Mouse (Mus musculus) intestine, embryonic 15.5 days (tissue): ENCODE data around the gene Alpk3. TPM values are rescaled to one million over a fixed set of nuclear protein-coding genes. Genes with fewer than 3 reads are reported as not detected.

Source experiments
- polyA plus RNA-seq: library from polyadenylated mRNA; unstranded; fragments of >200 nt; fragmentation: Nextera tagmentation; extraction: Ambion mirVana; gene quantifications from 2 replicates; pipeline ENCODE4 v1.2.1, GENCODE M21; 2015

The Alpk3 gene
- polyA plus RNA-seq, 1 experiment from 2014 or later, result 4.0 TPM

Other genes with a start within 250 kb of the Alpk3 start
- gene Iqgap1, start 231.6 kb upstream of the Alpk3 start, polyA plus RNA-seq, result 72.9 and 76.2 TPM in 2 replicates
- gene Zscan2, start 196.7 kb upstream of the Alpk3 start, polyA plus RNA-seq, result 1.1 and 1.6 TPM in 2 replicates
- gene Wdr73, start 156.3 kb upstream of the Alpk3 start, polyA plus RNA-seq, result 32.8 and 35.7 TPM in 2 replicates
- gene Nmb, start 152.5 kb upstream of the Alpk3 start, polyA plus RNA-seq, result 4.5 and 4.6 TPM in 2 replicates
- gene Sec11a, start 109.8 kb upstream of the Alpk3 start, polyA plus RNA-seq, result 246 and 254 TPM in 2 replicates
- gene Zfp592, start 63.9 kb upstream of the Alpk3 start, polyA plus RNA-seq, result 9.8 and 10.7 TPM in 2 replicates
- gene Slc28a1, start 57.2 kb downstream of the Alpk3 start, polyA plus RNA-seq, result 5.1 and 6.9 TPM in 2 replicates
- gene Pde8a, start 156.0 kb downstream of the Alpk3 start, polyA plus RNA-seq, result 2.7 and 3.3 TPM in 2 replicates